Mouse (Mus musculus) ES-E14 (cell line): Measurements from ENCODE around the gene Lingo1.

Source experiments
- CHD2 ChIP-seq: IDR thresholded peaks from 2 replicates; pipeline ENCODE4 v1.6.1; 2014; ENCODE audit warnings: mild to moderate bottlenecking, low read depth, low read length, inconsistent platforms
- HCFC1 ChIP-seq: IDR thresholded peaks from 2 replicates; pipeline ENCODE4 v1.6.1; 2012; ENCODE audit warnings: low read length, inconsistent platforms, borderline replicate concordance; ENCODE audit not compliant: insufficient read depth
- MAFK ChIP-seq: IDR thresholded peaks from 2 replicates; pipeline ENCODE4 v1.6.1; 2014; ENCODE audit warnings: mild to moderate bottlenecking, low read depth, low read length, inconsistent platforms; ENCODE audit not compliant: insufficient read depth
- ZC3H11A ChIP-seq: IDR thresholded peaks from 2 replicates; pipeline ENCODE4 v1.6.1; 2012; ENCODE audit warnings: low read depth, mild to moderate bottlenecking, inconsistent platforms, low read length, borderline replicate concordance
- ZNF384 ChIP-seq: IDR thresholded peaks from 2 replicates; pipeline ENCODE4 v1.6.1; 2012; ENCODE audit warnings: low read depth, low read length, inconsistent platforms

DNA sequence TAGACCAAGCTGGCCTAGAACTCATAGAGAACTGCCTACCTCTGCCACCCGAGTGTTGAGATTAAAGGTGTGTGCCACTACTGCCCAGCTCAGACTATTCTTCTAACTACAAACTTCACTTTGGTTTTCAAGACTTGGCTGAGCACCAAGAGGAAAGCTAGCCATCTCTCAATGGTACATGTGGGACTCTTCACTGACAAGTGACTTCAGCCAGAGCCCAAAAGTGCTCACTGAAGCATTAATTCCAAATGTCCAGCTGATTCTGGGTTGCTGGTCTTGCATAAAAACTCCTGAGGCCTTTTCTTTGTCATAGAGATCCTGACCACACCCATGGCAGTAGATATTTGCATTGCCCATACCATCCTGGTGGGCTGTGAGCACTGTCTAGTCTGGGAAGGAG, 81.9 kb downstream of the Lingo1 start:
- no peak for TF ChIP-seq MAFK
- no peak for TF ChIP-seq ZNF384
- no peak for TF ChIP-seq CHD2
- no peak for TF ChIP-seq HCFC1
- TF ChIP-seq ZC3H11A = no peak
